ENCODE assay signal across 9 mouse cellular contexts in genomic region chr2:180257963-180258865, GRCm38 (mm10). TPM values are rescaled to one million over a fixed set of nuclear protein-coding genes. Genes with fewer than 3 reads are reported as not detected.
DNase-seq lines count a peak whose midpoint lies in the region; ATAC-seq and TF ChIP-seq lines count a peak whose summit lies in the region.
"Had no signal": no experiment of that assay in that cellular context is flagged by ENCODE, and none has a peak within 500 bp of the region (broad histone marks: within the 10 kb centered on the region; RNA-seq: fewer than 3 reads in every experiment).

No protein-coding gene starts in this region.

- no peaks in the 10 kb centered on the region for H3K9me3 ChIP-seq in liver, embryonic 12.5 days (replicated peaks)

- H3K4me1 ChIP-seq in thymus, adult 2 months (replicated peaks; ENCODE audit: control insufficient read depth, insufficient read depth, low read length) = peaks cover 11% of the 10 kb centered on the region
- H3K4me1 ChIP-seq in liver, embryonic 12.5 days = peaks cover 36% of the 10 kb centered on the region

- WGBS in thymus, adult 2 months = 63% methylated on average over 11 of the region's 11 CpGs
- WGBS in liver, embryonic 12.5 days (ENCODE audit: insufficient replicate concordance) = 36% methylated on average over 11 of the region's 11 CpGs

- ATAC-seq in liver, embryonic 12.5 days = no peak
- no peak for ATAC-seq in CD4-positive, CD25-positive, alpha-beta regulatory T cell, adult 4 months

- H3K27ac ChIP-seq in gastrocnemius, adult 2 months = peak overlapping the region; percentile 93
- no peak overlapping the region for H3K27ac ChIP-seq in thymus, adult 2 months (ENCODE audit: control insufficient read depth, insufficient read depth, low read length)
- peak overlapping the region; percentile 82 for H3K27ac ChIP-seq in liver, embryonic 12.5 days

- no peak for TF ChIP-seq POLR2A in thymus, adult 2 months (IDR thresholded peaks at IDR 0.05; ENCODE audit: control insufficient read depth, extremely low read depth, insufficient read depth, low read length, poor library complexity)

- H3K4me3 ChIP-seq in gastrocnemius, adult 2 months = peak overlapping the region; percentile 76
- peak overlapping the region; percentile 86 for H3K4me3 ChIP-seq in thymus, adult 2 months (ENCODE audit: control insufficient read depth, insufficient read depth, low read length)
- H3K4me3 ChIP-seq in liver, embryonic 12.5 days = peak overlapping the region; percentile 91

- no peak for TF ChIP-seq CTCF in gastrocnemius, adult 2 months (IDR thresholded peaks at IDR 0.05)
- TF ChIP-seq CTCF in thymus, adult 2 months (IDR thresholded peaks at IDR 0.05; ENCODE audit: borderline replicate concordance, control insufficient read depth, extremely low read depth, insufficient read depth, low read length, poor library complexity) = no peak

- no peak for DNase-seq in gastrocnemius, adult 2 months
- DNase-seq in gastrocnemius, postnatal 25 days = no peak
- no peak for DNase-seq in thymus, adult 2 months
- DNase-seq in thymus, adult 18-20 months = no peak
- DNase-seq in adrenal gland, postnatal 4 days (ENCODE audit: low spot score in 2 of 2) = no peak
- DNase-seq in layer of hippocampus, postnatal 25 days (ENCODE audit: extremely low spot score in 1 of 2, low spot score in 1 of 2) = no peak
- DNase-seq: cerebellum, postnatal 10 days had no signal

- peak overlapping the region; percentile 95 for H3K4me2 ChIP-seq in liver, embryonic 12.5 days

- H3K36me3 ChIP-seq in thymus, adult 2 months (ENCODE audit: control insufficient read depth, insufficient read depth, low read length) = peaks cover 18% of the 10 kb centered on the region; the same call in 1 of the 2 replicates
- peaks cover 55% of the 10 kb centered on the region for H3K36me3 ChIP-seq in liver, embryonic 12.5 days

- peak overlapping the region; percentile 92 for H3K9ac ChIP-seq in liver, embryonic 12.5 days

- H3K27me3 ChIP-seq in thymus, adult 2 months (ENCODE audit: control insufficient read depth, insufficient read depth, low read length) = no peaks in the 10 kb centered on the region
- H3K27me3 ChIP-seq in liver, embryonic 12.5 days (replicated peaks) = no peaks in the 10 kb centered on the region

- intact Hi-C loops in gastrocnemius, adult 2 months (cut with DNase I) = loop anchor here (10.0 kb wide), 1 partner anchor 343 kb away; no protein-coding TSS in a partner anchor

RNA-seq across cellular contexts. Expression of gene Rps21, which starts 1.0 kb away (rescaled TPM):
- 100 to 1,000 TPM; 359 to 473 TPM for total RNA-seq in gastrocnemius, adult 2 months (2021)
- 100 to 1,000 TPM; 342 to 348 TPM for total RNA-seq in gastrocnemius, postnatal 25 days (2021)
- polyA plus RNA-seq in thymus, adult 2 months (2012; rRNA removed) = 3,034 and 4,273 TPM in 2 replicates
- 560 and 561 TPM in 2 replicates for polyA plus RNA-seq in liver, embryonic 12.5 days (2016; fragmentation: Nextera tagmentation; extraction: Ambion mirVana)
- 1,000 to 10,000 TPM in 1 of 2 experiments, 100 to 1,000 TPM in 1; 875 to 1,561 TPM for polyA plus RNA-seq in CD4-positive, CD25-positive, alpha-beta regulatory T cell, adult 4 months (2017; shearing (Covaris generic))
- total RNA-seq in adrenal gland, postnatal 4 days (2021) = 1,000 to 10,000 TPM; 1,005 to 1,051 TPM
- 100 to 1,000 TPM; 617 to 738 TPM for total RNA-seq in layer of hippocampus, postnatal 25 days (2021)

RNA-seq across cellular contexts. Expression of gene Cables2, which starts 15.1 kb away (rescaled TPM):
- 1 to 10 TPM; 9.3 to 9.8 TPM for total RNA-seq in gastrocnemius, adult 2 months (2021)
- total RNA-seq in gastrocnemius, postnatal 25 days (2021) = 10 to 100 TPM in 1 of 2 experiments, 1 to 10 TPM in 1; 8.6 to 10.7 TPM
- polyA plus RNA-seq in thymus, adult 2 months (2012; rRNA removed) = 25.7 and 27.3 TPM in 2 replicates
- polyA plus RNA-seq in liver, embryonic 12.5 days (2016; fragmentation: Nextera tagmentation; extraction: Ambion mirVana) = 9.6 and 10.4 TPM in 2 replicates
- polyA plus RNA-seq in CD4-positive, CD25-positive, alpha-beta regulatory T cell, adult 4 months (2017; shearing (Covaris generic)) = 1 to 10 TPM; 5.2 to 8.1 TPM
- 10 to 100 TPM; 19.8 to 21.2 TPM for total RNA-seq in adrenal gland, postnatal 4 days (2021)
- 10 to 100 TPM; 32.3 to 38.2 TPM for total RNA-seq in layer of hippocampus, postnatal 25 days (2021)

RNA-seq across cellular contexts. Expression of gene Rbbp8nl, which starts 31.5 kb away (rescaled TPM):
- total RNA-seq in gastrocnemius, adult 2 months (2021) = not detected
- total RNA-seq in gastrocnemius, postnatal 25 days (2021) = not detected
- 0.36 and 0.59 TPM in 2 replicates for polyA plus RNA-seq in thymus, adult 2 months (2012; rRNA removed)
- polyA plus RNA-seq in liver, embryonic 12.5 days (2016; fragmentation: Nextera tagmentation; extraction: Ambion mirVana) = not detected in 2 replicates
- polyA plus RNA-seq in CD4-positive, CD25-positive, alpha-beta regulatory T cell, adult 4 months (2017; shearing (Covaris generic)) = not detected
- not detected for total RNA-seq in adrenal gland, postnatal 4 days (2021)
- not detected for total RNA-seq in layer of hippocampus, postnatal 25 days (2021)

RNA-seq across cellular contexts. Expression of gene Lama5, which starts 32.6 kb away (rescaled TPM):
- total RNA-seq in gastrocnemius, adult 2 months (2021) = 10 to 100 TPM; 10.5 to 14.8 TPM
- 10 to 100 TPM in 1 of 2 experiments, 1 to 10 TPM in 1; 8.0 to 10.0 TPM for total RNA-seq in gastrocnemius, postnatal 25 days (2021)
- 9.2 and 13.1 TPM in 2 replicates for polyA plus RNA-seq in thymus, adult 2 months (2012; rRNA removed)
- 4.1 and 4.3 TPM in 2 replicates for polyA plus RNA-seq in liver, embryonic 12.5 days (2016; fragmentation: Nextera tagmentation; extraction: Ambion mirVana)
- polyA plus RNA-seq in CD4-positive, CD25-positive, alpha-beta regulatory T cell, adult 4 months (2017; shearing (Covaris generic)) = 1 to 10 TPM in 1 of 2 experiments, under 1 TPM in 1; 0.30 to 1.4 TPM
- 10 to 100 TPM; 47.5 to 66.5 TPM for total RNA-seq in adrenal gland, postnatal 4 days (2021)
- total RNA-seq in layer of hippocampus, postnatal 25 days (2021) = 10 to 100 TPM in 1 of 2 experiments, 1 to 10 TPM in 1; 5.7 to 10.2 TPM
